Mouse (Mus musculus): ENCODE results near the gene Creld2. TPM values are rescaled to one million over a fixed set of nuclear protein-coding genes. Genes with fewer than 3 reads are reported as not detected.
"Not testable (repeated sequence)": the region's sequence is repeated elsewhere in the genome, so short reads cannot be mapped to it uniquely, and the experiment has no call there.

Gene Creld2
- polyA plus RNA-seq, 1 experiment from 2014 or later = 99.5 TPM

DNA sequence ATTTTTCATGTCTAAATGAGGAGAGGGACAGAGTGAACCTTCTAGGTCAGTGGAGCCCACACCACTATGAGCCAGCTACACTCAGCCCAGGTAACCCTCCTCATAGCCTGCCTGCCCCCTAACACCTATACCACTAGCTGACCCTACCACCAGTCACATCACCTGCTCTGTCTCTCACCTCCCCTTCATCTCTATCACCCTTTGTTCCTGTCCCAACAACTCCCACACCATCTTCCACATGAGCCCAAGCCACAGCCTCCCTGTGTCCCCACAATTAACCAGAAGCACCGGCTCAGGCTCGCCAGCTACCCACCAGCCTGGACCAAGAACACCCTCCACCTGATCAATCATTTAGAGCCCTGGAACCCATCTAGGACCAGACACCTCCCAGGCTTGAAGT, 9.1 kb upstream of the Creld2 start:
- 72% methylated on average over 2 of the region's 2 CpGs for WGBS
- no peak overlapping the region for H3K9ac ChIP-seq (ENCODE audit: low read length)
- H3K36me3 ChIP-seq (ENCODE audit: control insufficient read depth, insufficient read depth, low read length) = peaks cover 29% of the 10 kb centered on the region
- H3K27ac ChIP-seq (ENCODE audit: low read length) = no peak overlapping the region
- H3K27me3 ChIP-seq (ENCODE audit: control insufficient read depth, insufficient read depth, low read depth, low read length) = no peaks in the 10 kb centered on the region
- no peak overlapping the region for H3K4me2 ChIP-seq (ENCODE audit: low read depth, low read length)
- no peak for ATAC-seq (ENCODE audit: low read depth)
- H3K4me3 ChIP-seq (ENCODE audit: low read length) = no peak overlapping the region
- no peaks in the 10 kb centered on the region for H3K9me3 ChIP-seq (ENCODE audit: control insufficient read depth, low read length)
- H3K4me1 ChIP-seq (replicated peaks; ENCODE audit: control insufficient read depth, insufficient read depth, low read length) = no peaks in the 10 kb centered on the region

DNA sequence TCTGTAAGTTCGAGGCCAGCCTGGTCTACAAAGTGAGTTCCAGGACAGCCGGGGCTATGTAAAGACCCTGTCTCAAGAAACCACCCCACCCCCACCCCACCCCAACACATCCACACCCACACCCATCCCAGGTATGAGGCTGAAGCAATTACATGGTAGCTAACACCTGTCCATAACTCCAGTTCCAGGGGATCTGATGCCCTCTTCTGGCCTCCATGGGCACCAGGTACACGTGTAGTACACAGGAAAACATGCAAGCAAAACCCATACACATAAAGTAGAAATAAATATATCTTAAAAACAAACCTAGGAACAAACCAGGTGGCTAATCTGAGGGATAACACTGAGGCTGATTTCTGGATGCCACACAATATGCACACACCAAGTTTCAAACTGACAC, 6.2 kb upstream of the Creld2 start:
- no peak for ATAC-seq (ENCODE audit: low read depth)
- Histone ChIP-seq H3K4me3 (ENCODE audit: low read length) (no peak overlapping the region), H3K27ac (ENCODE audit: low read length) (no peak overlapping the region), H3K36me3 (ENCODE audit: control insufficient read depth, insufficient read depth, low read length) (peaks cover 17% of the 10 kb centered on the region), H3K9me3 (ENCODE audit: control insufficient read depth, low read length) (no peaks in the 10 kb centered on the region), H3K4me1 (replicated peaks; ENCODE audit: control insufficient read depth, insufficient read depth, low read length) (peaks cover 2% of the 10 kb centered on the region), H3K9ac (ENCODE audit: low read length) (no peak overlapping the region), H3K4me2 (ENCODE audit: low read depth, low read length) (no peak overlapping the region), H3K27me3 (ENCODE audit: control insufficient read depth, insufficient read depth, low read depth, low read length) (no peaks in the 10 kb centered on the region)
- WGBS = 90% methylated on average over 3 of the region's 3 CpGs

DNA sequence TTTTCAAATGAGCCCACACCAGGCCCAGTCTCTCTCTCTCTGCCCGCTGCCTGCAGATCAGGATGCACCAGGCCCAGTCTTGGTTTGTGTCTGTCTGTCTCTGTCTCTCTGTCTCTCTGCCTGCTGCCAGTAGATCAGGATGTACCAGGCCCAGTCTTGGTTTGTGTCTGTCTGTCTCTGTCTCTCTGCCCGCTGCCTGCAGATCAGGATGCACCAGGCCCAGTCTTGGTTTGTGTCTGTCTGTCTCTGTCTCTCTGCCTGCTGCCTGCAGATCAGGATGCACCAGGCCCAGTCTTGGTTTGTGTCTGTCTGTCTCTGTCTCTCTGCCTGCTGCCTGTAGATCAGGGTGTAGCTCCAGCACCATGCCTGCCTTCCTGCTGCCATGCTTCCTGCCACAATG, 5.6 kb upstream of the Creld2 start:
- H3K4me1 ChIP-seq (replicated peaks; ENCODE audit: control insufficient read depth, insufficient read depth, low read length); H3K27ac ChIP-seq (ENCODE audit: low read length); H3K9ac ChIP-seq (ENCODE audit: low read length); H3K4me3 ChIP-seq (ENCODE audit: low read length); H3K9me3 ChIP-seq (ENCODE audit: control insufficient read depth, low read length); ATAC-seq (ENCODE audit: low read depth); H3K27me3 ChIP-seq (ENCODE audit: control insufficient read depth, insufficient read depth, low read depth, low read length); H3K4me2 ChIP-seq (ENCODE audit: low read depth, low read length): not testable (repeated sequence)
- H3K36me3 ChIP-seq (ENCODE audit: control insufficient read depth, insufficient read depth, low read length) = peaks cover 17% of the 10 kb centered on the region
- WGBS = 89% methylated on average over 2 of the region's 2 CpGs

DNA sequence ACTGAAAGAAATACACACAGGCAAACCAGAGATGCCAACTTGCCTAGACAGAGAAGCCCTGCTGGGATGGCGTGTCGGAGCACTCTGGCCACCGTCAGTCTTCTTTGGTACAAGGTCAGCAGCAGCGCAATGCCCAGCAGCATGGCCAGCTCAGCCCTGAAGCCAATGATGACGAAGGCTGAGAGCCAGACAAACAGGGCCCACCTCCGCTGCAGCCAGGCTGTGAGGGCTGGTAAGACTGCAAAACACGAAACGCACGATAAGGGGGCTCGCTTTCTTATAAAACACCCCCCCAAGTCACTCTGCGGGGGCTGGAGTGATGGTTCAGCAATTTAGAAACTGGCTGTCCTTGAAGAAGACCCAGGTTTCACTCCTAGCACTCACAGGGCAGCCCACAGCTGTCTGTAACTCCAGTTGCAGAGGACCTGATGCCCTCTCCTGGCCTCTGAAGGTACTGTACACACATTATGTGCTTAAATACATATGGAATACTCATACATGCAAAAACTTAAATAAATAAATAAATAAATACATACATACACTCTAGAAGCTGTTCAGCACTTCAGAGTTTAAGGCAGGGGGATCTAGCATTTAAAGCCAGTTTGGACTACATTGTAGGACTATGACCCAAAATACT, 4.9 kb upstream of the Creld2 start:
- H3K9me3 ChIP-seq (ENCODE audit: control insufficient read depth, low read length) = no peaks in the 10 kb centered on the region
- peaks cover 5% of the 10 kb centered on the region for H3K4me1 ChIP-seq (replicated peaks; ENCODE audit: control insufficient read depth, insufficient read depth, low read length)
- H3K27ac ChIP-seq (ENCODE audit: low read length) = no peak overlapping the region
- H3K36me3 ChIP-seq (ENCODE audit: control insufficient read depth, insufficient read depth, low read length) = peaks cover 14% of the 10 kb centered on the region
- no peak overlapping the region for H3K4me2 ChIP-seq (ENCODE audit: low read depth, low read length)
- no peak overlapping the region for H3K4me3 ChIP-seq (ENCODE audit: low read length)
- 94% methylated on average over 11 of the region's 11 CpGs for WGBS
- no peak for ATAC-seq (ENCODE audit: low read depth)
- H3K27me3 ChIP-seq (ENCODE audit: control insufficient read depth, insufficient read depth, low read depth, low read length) = no peaks in the 10 kb centered on the region
- no peak overlapping the region for H3K9ac ChIP-seq (ENCODE audit: low read length)

DNA sequence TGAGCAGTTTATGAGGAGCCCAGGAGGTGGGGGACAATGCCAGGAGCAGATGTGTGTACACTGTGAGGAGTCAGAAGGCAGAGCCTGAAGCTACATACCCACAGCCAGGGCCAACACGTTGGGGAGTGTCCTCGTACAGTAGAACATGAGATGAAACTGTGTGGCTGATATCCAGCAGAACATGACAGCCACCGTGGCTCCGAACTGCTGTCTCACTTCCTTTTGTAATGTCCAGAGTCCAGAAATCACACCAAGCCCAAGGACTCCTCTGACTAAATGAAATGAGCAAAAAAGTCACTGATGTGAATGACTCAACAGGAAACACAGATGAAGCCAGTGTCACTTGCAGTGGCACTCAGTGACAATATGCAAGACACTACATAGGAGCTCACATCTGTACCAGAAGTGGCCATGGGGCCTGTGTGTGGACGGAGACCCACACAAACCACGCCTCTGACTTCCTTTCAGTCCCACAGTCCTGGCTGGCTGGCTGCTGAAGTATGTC, 4.2 kb upstream of the Creld2 start:
- Histone ChIP-seq H3K36me3 (ENCODE audit: control insufficient read depth, insufficient read depth, low read length) (peaks cover 14% of the 10 kb centered on the region), H3K4me3 (ENCODE audit: low read length) (no peak overlapping the region), H3K4me1 (replicated peaks; ENCODE audit: control insufficient read depth, insufficient read depth, low read length) (peaks cover 6% of the 10 kb centered on the region), H3K27ac (ENCODE audit: low read length) (no peak overlapping the region), H3K9me3 (ENCODE audit: control insufficient read depth, low read length) (no peaks in the 10 kb centered on the region), H3K4me2 (ENCODE audit: low read depth, low read length) (no peak overlapping the region), H3K27me3 (ENCODE audit: control insufficient read depth, insufficient read depth, low read depth, low read length) (no peaks in the 10 kb centered on the region), H3K9ac (ENCODE audit: low read length) (no peak overlapping the region)
- WGBS = 89% methylated on average over 6 of the region's 6 CpGs
- no peak for ATAC-seq (ENCODE audit: low read depth)

DNA sequence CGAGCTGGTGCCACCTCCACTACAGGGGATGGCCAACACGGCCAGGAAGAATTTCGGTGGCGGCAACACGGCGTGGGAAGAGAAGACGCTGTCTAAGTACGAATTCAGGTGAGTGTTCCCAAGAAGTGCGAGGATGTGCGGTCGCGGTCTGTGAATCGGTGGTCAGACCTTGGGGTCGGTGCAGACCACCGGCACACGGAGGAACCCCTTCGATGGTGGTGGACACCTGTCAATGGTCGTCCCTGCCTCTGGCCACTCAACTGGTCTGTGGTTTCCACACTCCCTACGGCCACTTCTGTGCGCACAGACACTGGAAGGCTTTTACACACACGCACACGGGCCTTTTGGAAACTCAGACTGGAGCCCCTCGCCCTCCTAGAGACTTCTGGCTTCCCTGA, 459 bp downstream of the Creld2 start:
- ATAC-seq (ENCODE audit: low read depth) = no peak
- peak overlapping the region; percentile 88 for H3K9ac ChIP-seq (ENCODE audit: low read length)
- peaks cover 19% of the 10 kb centered on the region for H3K36me3 ChIP-seq (ENCODE audit: control insufficient read depth, insufficient read depth, low read length)
- H3K27me3 ChIP-seq (ENCODE audit: control insufficient read depth, insufficient read depth, low read depth, low read length) = no peaks in the 10 kb centered on the region
- H3K4me2 ChIP-seq (ENCODE audit: low read depth, low read length) = peak overlapping the region; percentile 92
- H3K4me3 ChIP-seq (ENCODE audit: low read length) = peak overlapping the region; percentile 87
- peaks cover 14% of the 10 kb centered on the region for H3K4me1 ChIP-seq (replicated peaks; ENCODE audit: control insufficient read depth, insufficient read depth, low read length)
- 0 out of 2 replicates have a peak overlapping the region, but pooled peaks have one; percentile 28 for H3K27ac ChIP-seq (ENCODE audit: low read length)
- WGBS = under 1% methylated on average over 23 of the region's 23 CpGs
- H3K9me3 ChIP-seq (ENCODE audit: control insufficient read depth, low read length) = no peaks in the 10 kb centered on the region

DNA sequence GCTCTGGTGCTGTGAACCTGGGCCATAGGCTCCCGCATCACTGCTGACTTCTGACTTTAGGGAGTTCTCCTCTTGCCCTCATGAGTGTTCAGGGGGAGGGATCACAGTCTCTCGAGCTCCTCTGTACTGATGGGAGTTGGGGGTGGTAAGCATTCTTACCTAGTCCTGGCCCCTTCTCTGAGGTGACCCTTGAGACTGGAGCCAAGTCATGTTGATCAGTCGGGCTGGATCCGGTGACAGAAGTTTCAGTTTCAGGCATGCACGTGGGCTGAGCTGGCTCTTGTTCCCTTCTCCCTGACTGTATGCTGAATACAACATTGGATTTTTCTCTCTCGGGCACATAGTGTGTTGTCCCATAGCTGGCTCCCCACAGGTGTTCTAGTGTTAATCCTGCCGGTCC, 2.0 kb downstream of the Creld2 start:
- peaks cover 14% of the 10 kb centered on the region for H3K4me1 ChIP-seq (replicated peaks; ENCODE audit: control insufficient read depth, insufficient read depth, low read length)
- no peak overlapping the region for H3K27ac ChIP-seq (ENCODE audit: low read length)
- H3K9me3 ChIP-seq (ENCODE audit: control insufficient read depth, low read length) = no peaks in the 10 kb centered on the region
- peaks cover 21% of the 10 kb centered on the region for H3K36me3 ChIP-seq (ENCODE audit: control insufficient read depth, insufficient read depth, low read length)
- H3K4me2 ChIP-seq (ENCODE audit: low read depth, low read length) = no peak overlapping the region
- H3K4me3 ChIP-seq (ENCODE audit: low read length) = no peak overlapping the region
- ATAC-seq (ENCODE audit: low read depth) = no peak
- WGBS = 75% methylated on average over 7 of the region's 7 CpGs
- H3K27me3 ChIP-seq (ENCODE audit: control insufficient read depth, insufficient read depth, low read depth, low read length) = no peaks in the 10 kb centered on the region
- no peak overlapping the region for H3K9ac ChIP-seq (ENCODE audit: low read length)

DNA sequence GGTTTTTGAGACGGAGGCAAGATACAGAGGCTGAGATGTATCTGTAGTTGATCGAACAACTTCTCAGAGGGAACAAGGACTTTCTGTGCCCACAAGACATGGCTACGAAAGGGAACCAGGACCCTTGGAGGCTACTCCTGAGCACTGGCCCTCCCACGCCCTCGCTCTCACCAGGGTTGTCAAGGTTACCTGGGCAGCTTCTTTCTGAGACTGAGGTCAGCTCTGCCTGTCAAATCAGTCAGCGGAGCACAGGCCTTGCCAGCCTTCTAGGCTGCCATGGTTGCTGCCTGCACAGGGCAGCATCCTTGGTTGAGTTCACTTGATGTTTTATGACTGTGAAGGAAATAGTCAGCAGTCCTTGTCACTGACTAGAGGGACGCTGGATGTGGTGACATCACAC, 3.1 kb downstream of the Creld2 start:
- 89% methylated on average over 7 of the region's 7 CpGs for WGBS
- H3K9me3 ChIP-seq (ENCODE audit: control insufficient read depth, low read length) = no peaks in the 10 kb centered on the region
- H3K9ac ChIP-seq (ENCODE audit: low read length) = no peak overlapping the region
- peaks cover 22% of the 10 kb centered on the region for H3K36me3 ChIP-seq (ENCODE audit: control insufficient read depth, insufficient read depth, low read length)
- no peak overlapping the region for H3K4me3 ChIP-seq (ENCODE audit: low read length)
- ATAC-seq (ENCODE audit: low read depth) = no peak
- H3K4me2 ChIP-seq (ENCODE audit: low read depth, low read length) = no peak overlapping the region
- peaks cover 14% of the 10 kb centered on the region for H3K4me1 ChIP-seq (replicated peaks; ENCODE audit: control insufficient read depth, insufficient read depth, low read length)
- no peaks in the 10 kb centered on the region for H3K27me3 ChIP-seq (ENCODE audit: control insufficient read depth, insufficient read depth, low read depth, low read length)
- H3K27ac ChIP-seq (ENCODE audit: low read length) = no peak overlapping the region

DNA sequence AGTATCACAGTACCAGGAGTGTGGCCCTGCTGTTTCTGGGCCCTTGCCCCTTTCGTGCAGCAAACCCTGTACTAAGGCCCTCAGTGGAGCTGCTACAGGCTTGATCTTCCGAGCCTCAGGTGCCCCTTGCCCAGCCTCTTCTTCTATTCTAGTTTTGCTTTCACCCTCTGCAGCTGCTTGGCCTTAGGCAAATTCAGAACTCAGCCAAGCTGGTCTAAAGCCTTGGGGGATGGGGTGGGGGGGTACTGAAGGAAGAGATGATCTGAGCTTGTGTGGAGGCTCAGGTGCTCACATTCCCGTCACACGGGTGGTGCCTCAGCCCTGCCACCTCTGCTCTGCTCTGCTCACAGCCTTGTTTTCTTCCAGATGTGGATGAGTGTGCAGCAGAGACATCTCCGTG, 3.9 kb downstream of the Creld2 start:
- H3K4me1 ChIP-seq (replicated peaks; ENCODE audit: control insufficient read depth, insufficient read depth, low read length) = peaks cover 11% of the 10 kb centered on the region
- H3K27ac ChIP-seq (ENCODE audit: low read length) = no peak overlapping the region
- H3K4me3 ChIP-seq (ENCODE audit: low read length) = no peak overlapping the region
- no peaks in the 10 kb centered on the region for H3K9me3 ChIP-seq (ENCODE audit: control insufficient read depth, low read length)
- no peak overlapping the region for H3K9ac ChIP-seq (ENCODE audit: low read length)
- H3K36me3 ChIP-seq (ENCODE audit: control insufficient read depth, insufficient read depth, low read length) = peaks cover 22% of the 10 kb centered on the region
- WGBS = 87% methylated on average over 5 of the region's 5 CpGs
- ATAC-seq (ENCODE audit: low read depth) = no peak
- H3K27me3 ChIP-seq (ENCODE audit: control insufficient read depth, insufficient read depth, low read depth, low read length) = no peaks in the 10 kb centered on the region
- no peak overlapping the region for H3K4me2 ChIP-seq (ENCODE audit: low read depth, low read length)

DNA sequence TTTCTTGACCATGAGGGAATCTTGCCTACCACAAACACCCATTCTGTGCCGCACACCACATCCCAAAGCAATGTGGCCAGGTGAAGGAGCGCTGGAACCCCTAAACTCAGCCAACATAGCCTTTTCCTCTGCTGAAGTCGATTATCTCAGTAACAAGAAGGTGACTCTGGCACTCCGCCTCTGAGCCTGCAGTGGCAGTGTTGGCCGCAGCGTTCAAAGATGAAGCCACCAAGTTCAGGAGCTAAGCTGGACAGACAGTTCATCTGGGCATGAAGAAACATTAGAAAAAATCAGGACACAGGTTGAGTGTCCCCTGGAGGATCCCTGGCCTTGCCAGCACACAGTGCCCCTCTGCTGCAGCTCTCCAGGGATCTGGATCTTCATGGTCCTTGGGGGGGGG, 8.0 kb downstream of the Creld2 start:
- H3K4me2 ChIP-seq (ENCODE audit: low read depth, low read length) = no peak overlapping the region
- H3K4me3 ChIP-seq (ENCODE audit: low read length) = no peak overlapping the region
- H3K27ac ChIP-seq (ENCODE audit: low read length) = no peak overlapping the region
- peaks cover 22% of the 10 kb centered on the region for H3K36me3 ChIP-seq (ENCODE audit: control insufficient read depth, insufficient read depth, low read length)
- no peaks in the 10 kb centered on the region for H3K9me3 ChIP-seq (ENCODE audit: control insufficient read depth, low read length)
- H3K9ac ChIP-seq (ENCODE audit: low read length) = no peak overlapping the region
- ATAC-seq (ENCODE audit: low read depth) = no peak
- H3K27me3 ChIP-seq (ENCODE audit: control insufficient read depth, insufficient read depth, low read depth, low read length) = no peaks in the 10 kb centered on the region
- H3K4me1 ChIP-seq (replicated peaks; ENCODE audit: control insufficient read depth, insufficient read depth, low read length) = peaks cover 9% of the 10 kb centered on the region
- 83% methylated on average over 6 of the region's 6 CpGs for WGBS
